Mouse (Mus musculus) gastrocnemius, postnatal 25 days (tissue): ENCODE measurements around the gene Clybl. TPM values are rescaled to one million over a fixed set of nuclear protein-coding genes. Genes with fewer than 3 reads are reported as not detected.

Experiments used
- DNase-seq: peaks from one replicate; pipeline ENCODE4 v3.0.0; 2022
- total RNA-seq, 2 experiments: library from RNA; stranded (reverse); gene quantifications; 1 replicate in 1 of 2; 2 replicates in 1 of 2; pipeline ENCODE4 v1.2.3; 2021

Gene Clybl
- total RNA-seq, 2 experiments from 2014 or later = 62.1 to 62.3 TPM

DNA sequence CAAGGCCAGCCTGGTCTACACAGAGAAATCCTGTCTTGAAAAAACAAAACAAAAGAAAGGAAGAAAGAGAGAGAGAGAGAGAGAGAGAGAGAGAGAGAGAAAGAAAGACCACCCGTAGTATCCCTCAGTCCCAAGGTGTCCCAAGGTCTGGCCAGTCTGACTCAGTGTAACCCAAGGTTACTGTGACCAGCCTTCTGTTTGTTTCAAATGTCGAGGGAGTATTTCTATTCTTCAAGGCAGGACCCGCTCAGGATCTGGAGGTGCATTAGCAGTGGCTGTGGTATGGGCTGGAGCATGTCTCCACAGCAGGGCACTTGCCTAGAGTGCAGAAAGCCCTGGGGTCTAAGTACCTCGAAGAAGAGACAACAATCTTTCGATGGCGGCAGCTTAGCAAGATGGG, 15.3 kb downstream of the Clybl start:
- no peak for DNase-seq

DNA sequence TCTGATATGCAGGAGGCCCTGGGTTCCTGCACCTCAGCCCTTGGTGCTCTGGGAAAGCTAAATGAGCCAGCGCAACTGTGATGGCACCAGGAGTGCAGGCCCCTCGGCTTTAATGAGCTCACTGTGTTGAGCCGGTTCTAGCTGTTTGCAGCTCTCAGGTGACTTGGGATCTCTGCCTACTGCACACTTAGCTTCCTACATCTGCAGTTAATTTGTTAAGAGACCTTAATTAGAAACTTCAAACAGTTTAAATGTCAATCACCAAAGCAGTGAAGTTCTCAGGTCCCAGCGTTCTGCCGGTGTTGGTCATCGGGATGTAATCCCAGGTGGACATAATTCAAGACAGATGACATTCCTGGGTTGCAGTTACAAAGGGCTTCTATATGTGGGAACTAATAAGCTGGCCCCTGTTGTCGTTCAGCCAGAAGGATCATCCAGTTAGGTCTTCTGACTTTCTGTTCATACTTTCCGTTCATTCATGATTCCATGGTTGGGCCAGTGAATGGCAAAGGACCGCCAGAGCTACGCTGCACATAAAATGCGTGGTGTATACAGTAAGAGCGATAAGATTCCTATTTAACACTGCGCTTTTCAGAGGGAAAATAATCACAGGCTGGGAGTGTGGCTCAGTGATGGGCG, 18.9 kb downstream of the Clybl start:
- DNase-seq = no peak

DNA sequence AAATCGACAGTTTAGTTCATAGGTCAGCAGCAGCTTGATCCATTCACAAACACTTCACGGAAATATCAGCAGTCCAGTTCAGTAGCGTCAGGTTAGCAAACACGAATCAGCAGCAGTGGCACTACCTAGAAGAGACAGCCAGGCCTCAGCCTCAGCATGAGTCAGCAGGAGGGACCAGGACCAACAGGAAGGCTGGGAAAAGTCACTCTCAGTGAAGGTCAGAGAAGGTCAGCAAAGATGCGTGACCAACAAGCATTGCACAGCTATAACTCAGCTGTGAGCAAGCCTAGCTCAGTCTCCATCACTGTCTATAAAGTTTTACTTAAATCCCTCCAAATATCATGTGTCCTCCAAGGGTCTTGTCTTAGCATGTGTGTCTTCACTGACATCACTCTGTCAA, 27.7 kb downstream of the Clybl start:
- no peak for DNase-seq

DNA sequence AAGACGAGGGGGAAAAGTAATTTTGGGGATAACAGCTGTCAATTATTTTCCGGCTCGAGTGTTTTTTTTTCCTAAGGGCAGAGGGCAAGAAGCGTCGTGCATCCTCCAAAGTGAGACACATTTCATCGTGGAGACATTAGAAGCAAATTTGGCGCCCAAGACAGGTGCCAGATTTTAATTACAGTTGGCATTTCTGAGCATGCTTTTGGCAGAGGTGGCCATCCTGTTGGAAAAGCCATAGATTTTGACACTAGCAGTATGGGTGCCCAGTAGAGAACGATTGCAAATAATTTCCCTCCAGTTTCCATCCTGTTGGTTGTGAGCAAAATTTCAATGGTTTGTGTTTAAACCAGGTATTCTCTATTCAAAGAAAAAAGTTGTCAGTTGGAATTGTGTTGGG, 32.1 kb downstream of the Clybl start:
- DNase-seq = no peak

DNA sequence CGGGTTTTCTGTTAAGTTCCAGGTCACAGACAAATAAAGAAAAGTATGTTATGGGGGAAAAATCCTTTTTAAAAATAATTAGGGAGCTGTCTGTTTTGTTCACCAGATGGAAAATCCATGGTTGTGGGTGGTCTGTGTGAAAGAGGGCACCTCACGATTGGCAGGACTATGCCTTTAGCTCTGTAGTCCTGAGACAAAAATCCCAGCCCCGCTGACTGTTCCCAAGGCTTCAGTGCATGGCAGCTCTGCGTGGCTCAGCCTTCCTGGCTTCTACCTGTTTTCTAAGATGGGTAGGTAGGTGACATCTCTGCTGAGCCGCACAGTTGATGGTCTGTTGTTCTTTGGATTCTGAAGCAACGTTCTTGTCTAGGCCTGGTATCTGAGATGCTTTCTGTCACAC, 32.6 kb downstream of the Clybl start:
- no peak for DNase-seq

DNA sequence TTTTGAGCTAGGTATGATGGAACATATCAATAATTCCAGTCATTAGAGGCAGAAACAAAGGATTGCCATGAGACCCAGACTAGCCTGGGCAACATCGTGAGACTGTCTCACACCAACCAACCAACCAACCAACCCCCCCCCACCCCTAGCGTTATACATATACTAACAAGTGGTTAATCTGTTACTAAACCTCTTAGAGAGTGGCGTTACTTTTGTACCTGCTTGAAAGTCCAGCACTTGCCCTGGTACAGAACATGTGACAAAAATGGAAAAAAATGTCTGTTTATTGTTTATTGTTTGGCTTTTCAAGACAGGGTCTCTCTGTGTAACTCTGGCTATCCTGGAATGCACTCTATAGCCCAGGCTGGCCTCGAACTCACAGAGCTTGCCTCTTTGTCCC, 35.7 kb downstream of the Clybl start:
- no peak for DNase-seq

DNA sequence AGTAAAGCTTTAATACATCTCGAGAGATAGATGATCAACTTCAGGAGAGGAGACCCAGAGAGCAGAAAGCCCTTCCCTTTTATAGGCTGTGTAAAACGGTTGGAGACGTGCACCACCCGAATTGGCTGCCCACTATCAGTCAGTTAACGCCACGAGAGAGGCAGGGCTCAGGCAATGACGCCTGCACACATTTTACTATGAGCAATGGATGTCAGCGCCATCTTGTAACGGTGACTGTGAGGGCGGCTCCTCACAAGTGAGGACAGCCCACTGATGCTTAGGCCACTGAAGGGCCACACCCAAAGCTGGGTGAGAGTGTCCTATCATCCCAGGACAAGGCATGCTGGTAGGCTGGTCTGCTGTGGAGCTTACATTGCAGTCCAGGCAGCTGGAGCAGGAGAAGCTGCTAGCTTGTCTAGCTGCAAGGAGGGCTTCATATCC, 41.5 kb downstream of the Clybl start:
- DNase-seq = no peak

DNA sequence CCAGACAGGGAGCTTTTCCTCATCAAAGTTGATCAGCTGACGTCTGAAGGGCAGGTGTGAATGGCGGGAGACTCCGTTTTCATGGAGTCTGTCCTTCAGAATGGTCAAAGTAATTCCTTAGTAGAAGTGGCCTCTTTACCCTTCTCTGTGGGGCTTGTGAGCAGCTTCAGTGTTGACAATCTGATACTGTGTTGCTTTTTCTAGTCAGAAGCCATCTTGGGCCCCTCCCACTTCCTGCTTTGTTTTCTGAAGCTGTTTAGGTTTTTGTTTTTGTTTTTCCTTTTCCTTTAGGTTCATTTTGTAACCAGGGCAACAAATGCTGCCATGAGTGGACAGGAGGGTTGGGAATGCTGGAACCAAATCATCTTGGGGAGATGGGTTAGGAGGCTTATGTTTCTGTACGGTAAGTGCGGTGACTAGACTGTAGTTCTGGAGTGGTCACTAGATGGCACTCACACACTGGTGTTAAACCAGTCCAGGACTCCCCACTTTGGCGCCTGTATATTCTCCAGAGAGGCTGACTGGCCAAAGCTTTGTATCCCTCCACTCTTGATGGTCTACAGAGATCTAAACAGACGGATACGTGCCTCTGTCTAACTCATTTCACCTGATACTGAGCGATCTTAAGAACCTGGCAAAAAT, 42.1 kb downstream of the Clybl start:
- peak; percentile 29 for DNase-seq

DNA sequence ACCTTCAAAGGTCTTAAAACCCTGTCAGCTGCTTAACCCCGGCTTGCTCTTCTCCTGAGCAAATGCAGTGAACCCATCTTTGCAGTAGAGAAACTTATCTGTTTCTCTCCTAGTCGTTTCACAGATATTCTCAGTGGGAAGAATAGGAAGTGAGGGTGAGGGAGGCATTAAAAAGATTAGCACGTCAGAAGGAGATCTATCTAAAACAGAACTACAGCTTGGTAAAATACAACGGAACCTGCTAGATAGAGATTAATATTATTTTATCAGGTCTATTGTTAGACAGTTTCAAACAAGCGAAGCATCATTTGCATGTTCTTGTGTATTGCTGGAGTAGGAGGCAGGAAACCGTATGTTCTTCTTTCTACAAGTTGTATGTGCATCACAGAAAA, 42.6 kb downstream of the Clybl start:
- DNase-seq = no peak

DNA sequence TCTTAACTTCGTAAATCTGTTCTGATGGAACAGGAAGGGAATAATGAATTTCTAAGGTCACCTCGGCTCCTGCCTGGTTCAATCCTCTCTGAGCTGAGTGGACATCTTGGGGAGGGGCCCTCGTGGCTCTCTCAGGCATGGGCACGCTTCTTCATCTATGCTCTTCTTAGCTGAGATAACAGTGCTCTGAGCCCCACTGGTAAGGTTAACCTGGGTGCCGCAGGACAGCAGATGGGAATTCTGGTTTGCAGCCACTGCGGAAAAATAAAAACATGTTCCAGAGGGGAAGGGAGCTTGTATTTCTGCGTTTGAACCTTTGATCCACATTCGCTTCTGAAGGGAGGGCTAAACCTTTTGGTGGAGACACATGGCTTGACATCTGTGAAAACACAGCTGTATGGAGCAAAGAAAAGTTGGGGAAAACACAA, 43.0 kb downstream of the Clybl start:
- no peak for DNase-seq

DNA sequence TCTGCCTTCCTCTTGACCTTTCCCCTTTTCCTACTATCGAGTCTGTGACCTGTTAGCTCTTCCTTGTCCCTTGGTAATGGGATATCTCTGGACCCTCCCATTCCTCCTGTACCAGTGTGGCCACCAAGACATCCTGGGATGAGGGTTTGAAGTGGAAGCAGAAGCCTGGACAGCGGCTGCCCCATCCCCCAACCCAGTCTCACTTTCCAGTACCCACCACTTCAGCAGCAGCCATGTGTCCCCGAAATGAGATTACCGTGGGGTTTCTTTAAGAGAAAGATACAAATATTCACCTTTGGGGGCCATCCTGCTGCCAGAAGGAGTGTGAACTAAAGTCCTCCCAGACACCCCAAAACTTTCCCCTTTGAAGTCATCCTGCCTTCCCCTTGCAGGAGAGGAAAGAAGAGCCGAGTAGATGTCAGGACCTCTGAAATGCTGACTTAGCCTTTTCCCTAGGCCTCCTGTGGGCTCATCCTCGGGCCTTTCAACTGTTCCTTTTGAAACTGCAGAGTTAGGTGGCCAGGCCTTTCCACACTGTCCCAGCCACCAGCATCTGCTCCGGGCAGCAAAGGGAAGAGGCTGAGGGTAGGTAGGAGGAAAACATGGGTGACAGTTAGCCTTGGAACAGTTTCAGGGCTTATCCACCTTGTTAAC, 44.1 kb downstream of the Clybl start:
- DNase-seq = no peak

DNA sequence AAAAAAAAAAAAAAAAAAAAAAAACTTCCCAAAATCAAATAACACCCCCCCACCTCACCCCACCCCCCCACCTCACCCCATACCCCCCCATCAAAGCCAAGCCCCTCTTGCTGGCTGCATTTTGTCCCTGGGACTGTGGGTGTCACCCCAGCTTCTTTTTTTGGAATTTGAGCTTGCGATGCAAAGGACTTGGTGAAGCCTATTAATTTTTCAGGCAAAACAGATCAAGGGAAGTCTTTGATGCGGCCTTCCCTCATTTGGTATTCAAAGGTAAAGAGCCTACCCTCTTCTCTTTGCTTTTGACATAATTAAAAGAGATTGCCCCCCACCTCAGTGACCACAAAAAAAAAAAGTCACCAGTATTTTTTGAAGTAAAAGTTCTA, 44.6 kb downstream of the Clybl start:
- DNase-seq = no peak

DNA sequence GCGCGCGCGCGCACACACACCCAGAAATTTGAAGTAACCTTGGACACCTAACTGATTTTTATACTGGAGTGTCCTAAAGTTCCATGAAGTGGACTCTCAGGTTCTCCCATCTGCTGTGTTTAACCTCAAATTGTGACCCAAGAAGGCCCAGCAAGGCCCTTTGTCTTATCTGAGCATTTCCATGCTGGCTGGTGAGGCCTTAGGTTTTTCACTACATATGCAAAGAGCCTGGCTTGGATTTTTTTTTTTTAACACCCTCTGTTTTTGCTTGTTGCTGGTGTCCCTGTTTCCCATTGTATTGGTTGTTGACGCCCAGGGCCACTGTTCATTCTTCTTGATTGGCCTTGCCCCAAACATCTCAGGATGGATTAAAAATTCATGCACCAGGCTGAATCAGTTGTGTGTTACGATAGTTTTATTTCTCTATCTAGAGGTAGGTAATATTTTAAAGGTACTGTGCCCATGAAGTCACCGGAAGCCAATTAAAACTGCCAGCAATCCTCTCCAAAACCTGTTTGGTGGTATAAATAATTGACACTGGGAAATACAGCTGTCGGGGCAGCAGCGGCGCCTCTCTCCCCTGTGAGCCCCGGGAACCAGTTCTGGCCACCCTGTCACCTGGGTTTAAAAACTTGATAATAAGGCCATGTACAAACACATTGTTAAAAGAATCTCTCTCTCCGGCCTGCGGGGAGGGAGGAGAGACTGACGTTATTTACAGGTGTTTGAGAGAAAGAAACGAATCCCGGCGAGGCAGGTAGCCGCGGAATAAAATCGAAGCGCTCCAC, 45.4 kb downstream of the Clybl start:
- DNase-seq = no peak

DNA sequence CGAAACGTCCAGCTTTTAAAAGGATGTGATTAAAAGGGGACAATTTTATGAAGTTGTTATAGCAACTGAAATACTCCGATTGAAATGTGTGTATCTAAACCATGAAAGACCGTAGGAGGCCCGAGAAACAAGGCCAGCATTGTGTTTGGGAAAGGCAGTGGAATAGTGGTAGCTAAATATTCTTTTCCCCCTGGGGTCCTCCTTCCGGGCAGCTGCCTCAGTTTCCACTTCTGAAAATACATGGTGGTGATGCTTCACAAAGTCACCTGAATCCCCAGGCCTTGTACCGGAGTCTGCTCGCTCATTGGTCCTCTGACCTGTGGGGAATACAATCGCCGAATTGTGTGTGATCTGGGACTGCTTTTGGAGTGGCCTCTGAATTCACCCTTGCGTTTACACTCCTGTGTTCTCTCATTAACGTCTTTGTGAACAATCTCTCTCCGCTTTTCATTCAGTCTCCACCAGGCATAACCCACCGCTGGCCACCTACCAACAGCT, 46.0 kb downstream of the Clybl start:
- no peak for DNase-seq

DNA sequence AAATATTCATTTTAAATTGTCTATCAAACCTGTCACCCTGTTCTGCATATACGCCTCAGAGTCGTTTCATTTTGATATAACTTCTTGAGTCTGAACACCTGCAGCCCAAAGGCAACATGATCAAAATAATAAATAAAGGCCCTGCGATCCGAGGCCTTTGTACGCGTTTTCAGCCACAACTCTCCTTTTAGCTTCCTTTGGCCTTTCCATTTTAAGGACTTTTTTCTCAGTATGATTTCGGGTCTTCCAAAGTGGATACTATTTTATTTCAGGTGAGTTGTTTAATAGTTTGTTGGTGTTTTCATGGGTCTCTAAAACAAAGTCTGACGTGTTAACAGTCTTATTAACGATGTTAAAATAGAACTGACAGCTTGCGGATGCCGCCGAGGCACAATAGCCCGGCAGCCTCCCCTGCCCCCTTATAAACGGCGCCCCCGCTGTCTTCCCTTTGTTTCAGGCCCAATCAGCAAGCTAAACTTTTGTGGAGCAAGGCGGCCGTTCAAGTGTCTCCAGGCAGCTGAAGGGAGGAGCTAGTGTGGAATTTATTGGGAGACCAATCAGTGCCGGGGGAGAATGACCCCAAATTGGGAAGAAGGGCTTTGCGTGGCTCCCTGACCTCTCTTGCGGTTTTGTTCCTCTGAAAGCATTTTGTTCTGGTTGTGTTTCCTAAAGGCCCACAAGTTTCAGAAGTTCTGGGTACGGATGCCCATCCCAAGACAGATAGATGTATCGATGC, 47.5 kb downstream of the Clybl start:
- DNase-seq = no peak

DNA sequence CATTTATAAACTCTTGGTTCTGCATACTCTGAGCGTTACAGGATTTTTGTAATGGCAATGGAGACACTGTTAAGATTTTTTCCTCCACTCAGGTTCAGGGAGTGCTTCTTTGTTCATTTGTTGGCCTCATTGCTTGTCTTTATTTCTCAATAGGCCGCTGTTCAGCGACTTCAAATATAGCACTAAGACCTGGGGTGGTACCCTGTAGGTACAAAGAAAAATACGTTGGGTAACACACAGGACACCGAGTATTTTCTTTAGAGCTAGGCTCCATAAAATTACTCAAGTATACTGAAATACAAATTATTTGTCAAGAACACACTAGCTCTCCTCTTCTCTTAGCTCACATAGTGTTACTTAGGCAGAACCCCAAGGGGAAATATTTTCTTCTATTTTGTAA, 48.5 kb downstream of the Clybl start:
- no peak for DNase-seq

DNA sequence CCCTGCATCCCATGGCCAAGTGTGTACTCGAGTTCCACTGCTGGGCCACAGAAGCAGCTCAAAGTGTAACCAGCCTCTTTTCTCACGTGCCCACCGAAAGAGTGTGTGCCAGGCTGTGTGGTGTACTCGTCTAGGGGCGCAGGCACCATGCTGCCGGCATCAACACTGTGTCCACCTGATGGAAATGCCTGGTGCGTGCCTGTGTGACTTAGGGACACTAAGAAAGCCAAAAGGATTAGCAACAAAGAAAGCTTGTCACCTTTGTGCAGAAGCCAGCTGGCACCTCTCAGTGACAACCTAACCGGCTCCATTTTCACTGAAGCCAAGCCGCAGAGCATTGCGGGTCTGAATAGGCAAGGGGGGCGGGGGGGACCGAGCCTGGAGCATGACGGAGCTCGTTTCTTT, 49.1 kb downstream of the Clybl start:
- no peak for DNase-seq

DNA sequence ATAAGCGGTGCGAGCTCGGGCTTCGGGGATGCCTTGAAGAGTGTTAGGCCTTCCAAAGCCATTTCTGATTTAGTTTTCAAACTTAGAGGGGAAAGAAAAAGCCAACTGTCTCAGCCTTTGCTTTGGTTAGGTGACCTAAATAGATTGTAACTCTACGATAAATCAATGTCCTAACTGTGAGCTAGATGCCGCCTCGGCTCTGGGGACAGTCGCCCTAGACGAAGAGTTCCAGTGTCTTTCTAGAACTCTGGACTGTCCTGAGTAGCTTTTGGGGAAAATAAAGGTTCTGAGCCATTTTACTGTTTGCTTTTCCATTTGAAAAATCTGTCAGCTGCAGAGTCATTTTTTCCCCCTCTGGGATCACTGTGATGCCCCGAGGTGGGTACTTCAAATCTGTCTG, 49.6 kb downstream of the Clybl start:
- DNase-seq = no peak

DNA sequence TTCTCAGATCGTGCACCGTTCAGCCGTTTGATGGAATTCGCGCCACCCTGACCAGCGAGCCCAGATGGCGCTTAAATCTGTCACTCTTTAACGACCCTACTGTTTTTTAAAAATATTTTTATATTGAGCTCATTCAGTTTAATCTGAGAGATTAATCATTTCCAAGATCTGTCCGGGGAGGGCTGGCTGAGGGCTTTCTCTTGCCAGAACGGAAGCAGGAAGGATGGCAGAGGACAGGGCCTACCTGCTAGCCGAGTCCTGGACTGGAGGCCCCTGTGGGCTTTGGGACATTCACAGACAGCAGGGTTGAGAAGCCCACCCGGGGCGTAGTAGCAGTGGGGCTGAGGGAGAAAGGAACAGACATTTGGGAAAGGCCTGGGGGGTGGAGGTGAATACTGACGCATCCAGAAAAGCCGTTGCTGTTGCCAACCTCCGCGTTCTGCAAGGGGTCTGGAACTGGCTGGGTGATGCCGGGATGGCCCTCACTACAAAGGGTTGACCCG, 51.8 kb downstream of the Clybl start:
- no peak for DNase-seq

DNA sequence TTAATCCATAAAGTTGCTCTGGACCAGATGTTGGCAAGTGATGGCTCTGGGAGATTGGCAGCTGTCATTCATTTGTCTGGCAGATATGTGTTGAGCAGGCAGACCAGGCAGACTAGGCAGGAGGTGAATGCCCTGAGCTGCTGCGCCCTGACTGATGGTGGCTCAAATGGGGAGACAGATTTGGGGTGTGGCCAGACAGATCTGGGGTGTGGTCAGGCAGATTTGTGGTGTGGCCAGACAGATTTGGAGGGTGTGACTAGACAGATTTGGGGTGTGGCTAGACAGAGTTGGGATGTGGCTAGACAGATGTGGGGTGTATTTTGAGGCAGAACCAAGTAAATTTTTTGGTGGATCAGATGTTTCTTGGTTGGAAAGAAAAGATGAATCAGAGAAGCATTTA, 62.4 kb downstream of the Clybl start:
- DNase-seq = no peak

DNA sequence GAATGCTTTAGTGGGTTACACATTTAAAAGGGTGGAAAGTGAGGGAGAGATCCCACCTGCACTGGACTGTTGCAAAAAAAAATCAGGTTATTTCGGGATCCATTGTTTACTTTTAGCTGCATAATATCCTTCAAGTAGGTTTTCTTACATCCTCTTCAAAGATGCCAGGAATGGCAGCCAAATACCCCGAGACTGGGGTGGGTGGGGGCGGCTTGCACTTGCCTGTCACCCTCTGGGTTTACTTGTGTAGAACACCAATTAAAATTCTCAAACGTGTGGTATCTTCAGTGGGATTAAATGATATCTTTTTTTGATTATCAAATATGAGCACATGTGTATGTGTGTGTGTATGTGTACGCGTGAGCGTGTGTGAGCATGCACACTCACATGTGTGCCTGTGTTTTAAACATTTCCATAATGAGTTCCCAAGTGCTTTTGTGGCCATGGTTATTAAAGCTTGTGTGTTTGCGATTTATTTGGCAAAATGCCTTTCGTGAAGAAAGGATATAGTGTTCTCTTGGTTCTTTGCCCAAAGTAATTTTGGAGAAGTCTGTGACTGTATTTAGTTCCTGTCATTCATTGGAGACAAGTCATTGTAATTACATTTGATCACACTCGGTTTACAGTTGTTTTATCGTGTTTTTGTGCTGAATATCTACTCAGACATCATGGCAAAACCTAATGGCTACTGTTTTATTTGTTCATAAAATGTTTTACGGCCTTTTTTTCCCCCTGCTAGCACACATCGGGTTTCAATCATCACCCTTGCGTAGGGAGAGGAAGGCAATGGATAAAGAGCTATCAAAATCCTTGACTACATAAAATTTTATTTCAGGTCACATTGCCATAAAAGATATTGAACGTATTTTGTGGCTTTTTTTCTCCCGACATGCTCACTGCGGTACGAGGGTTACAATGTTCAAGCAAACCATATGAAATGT, 65.7 kb downstream of the Clybl start:
- no peak for DNase-seq
